Mouse (Mus musculus): Measurements from ENCODE around the gene Gcsh. TPM values are rescaled to one million over a fixed set of nuclear protein-coding genes. Genes with fewer than 3 reads are reported as not detected.

The Gcsh gene
- total and polyA plus RNA-seq, 3 experiments, result 77.1 to 137 TPM; not detected in 1

DNA sequence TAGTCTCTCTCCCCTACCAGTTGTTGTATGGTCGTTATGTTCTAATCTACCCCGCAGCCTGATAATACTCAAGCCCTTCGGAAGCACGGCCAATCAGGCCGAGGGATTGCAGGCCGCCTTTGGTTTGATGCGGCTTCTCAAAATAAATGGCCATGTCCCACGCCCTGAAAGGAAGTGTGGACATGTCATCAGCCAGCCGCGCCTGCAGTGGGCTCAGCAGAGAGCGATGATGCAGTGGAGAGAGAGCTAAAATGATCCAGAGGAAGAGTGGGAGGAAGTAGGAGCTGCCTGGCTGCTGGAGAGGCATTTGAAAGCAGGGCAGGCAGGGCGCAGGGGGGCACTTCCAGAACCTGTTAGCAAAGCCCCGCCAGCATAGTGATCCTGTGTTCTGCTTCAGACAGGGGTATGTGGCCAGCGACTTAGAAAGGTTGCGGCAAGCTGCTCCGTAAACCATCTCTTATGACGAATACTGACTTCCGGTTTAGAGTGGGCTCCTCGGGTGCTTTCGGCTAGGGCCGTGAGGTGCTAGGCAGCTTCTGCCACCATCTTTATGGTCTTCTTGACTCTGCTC lies 47.0 kb downstream of the Gcsh start (continued):
- TF ChIP-seq ETS1 (IDR thresholded peaks at IDR 0.05; ENCODE audit: low read depth, low read length) (no peak), UBTF (IDR thresholded peaks at IDR 0.05; ENCODE audit: borderline replicate concordance, insufficient read depth, low read depth, low read length) (no peak), GABPA (IDR thresholded peaks at IDR 0.05; ENCODE audit: low read depth, low read length) (no peak), CHD1 (IDR thresholded peaks at IDR 0.05; ENCODE audit: low read depth, low read length) (no peak), SMC3 (IDR thresholded peaks at IDR 0.05; ENCODE audit: low read depth, low read length) (no peak), ELF1 (IDR thresholded peaks at IDR 0.05; ENCODE audit: low read depth, low read length) (peak; percentile 39; the same call in 1 of the 2 replicates)

GRCm38 (mm10) chr8:116945169-116945910 lies 48.0 kb downstream of the Gcsh start:
- peak; percentile 66 for DNase-seq (ENCODE audit: low read depth, low spot score)
- no peaks in the 10 kb centered on the region for H3K27me3 ChIP-seq (ENCODE audit: control insufficient read depth in 1 of 2, insufficient read depth in 2 of 2, low read length in 2 of 2)
- no peaks in the 10 kb centered on the region for H3K9me3 ChIP-seq (replicated peaks; ENCODE audit: insufficient read depth, low read length)
- peaks cover 2 to 33% of the 10 kb centered on the region in 2 experiments for H3K4me1 ChIP-seq (ENCODE audit: control insufficient read depth in 1 of 2, insufficient read depth in 2 of 2, low read length in 2 of 2)
- peak overlapping the region; percentile 88 for H3K27ac ChIP-seq (ENCODE audit: control insufficient read depth, low read depth, low read length)
- H3K79me2 ChIP-seq (ENCODE audit: control insufficient read depth, insufficient read depth, low read length, poor library complexity), result peaks cover 35% of the 10 kb centered on the region
- H3K36me3 ChIP-seq (ENCODE audit: control insufficient read depth in 1 of 2, insufficient read depth in 2 of 2, low read length in 2 of 2), result peaks cover 0 to 30% of the 10 kb centered on the region in 2 experiments; a peak in 2 of 4 replicates
- H3K4me3 ChIP-seq (ENCODE audit: control insufficient read depth in 1 of 2, insufficient read depth in 1 of 2, low read depth in 2 of 2, low read length in 2 of 2), result peak overlapping the region; percentile 56 to 77; a peak in 1 of 4 replicates
- peak overlapping the region; percentile 68 for H3K9ac ChIP-seq (ENCODE audit: control insufficient read depth, low read depth, low read length, poor library complexity, severe bottlenecking)
- peak; percentile 48; the same call in 1 of the 2 replicates for TF ChIP-seq SIN3A (IDR thresholded peaks at IDR 0.05; ENCODE audit: low read length)
- no peak for TF ChIP-seq BHLHE40 (IDR thresholded peaks at IDR 0.05; ENCODE audit: borderline replicate concordance, low read depth, low read length)
- peak; percentile 77 for TF ChIP-seq TCF12 (IDR thresholded peaks at IDR 0.05; ENCODE audit: low read depth, low read length)
- peak; percentile 91 for TF ChIP-seq TAL1 (IDR thresholded peaks at IDR 0.05; ENCODE audit: low read length)
- no peak for TF ChIP-seq E2F4 (IDR thresholded peaks at IDR 0.05; ENCODE audit: borderline replicate concordance, low read depth, low read length)
- TF ChIP-seq USF2 (IDR thresholded peaks at IDR 0.05; ENCODE audit: borderline replicate concordance in 1 of 2, insufficient read depth in 1 of 2, low read depth in 1 of 2, low read length in 2 of 2), result no peak
- TF ChIP-seq MAX (IDR thresholded peaks at IDR 0.05; ENCODE audit: low read length), result no peak
- TF ChIP-seq RAD21 (IDR thresholded peaks at IDR 0.05; ENCODE audit: low read depth, low read length), result no peak
- TF ChIP-seq USF1 (IDR thresholded peaks at IDR 0.05; ENCODE audit: low read depth, low read length), result peak; percentile 65
- TF ChIP-seq MXI1 (IDR thresholded peaks at IDR 0.05; ENCODE audit: low read depth, low read length), result no peak; the same call in 1 of the 2 replicates
- no peak for TF ChIP-seq GABPA (IDR thresholded peaks at IDR 0.05; ENCODE audit: low read depth, low read length)
- no peak for TF ChIP-seq UBTF (IDR thresholded peaks at IDR 0.05; ENCODE audit: borderline replicate concordance, insufficient read depth, low read depth, low read length)
- TF ChIP-seq TBP (IDR thresholded peaks at IDR 0.05; ENCODE audit: low read depth, low read length), result no peak
- TF ChIP-seq JUND (IDR thresholded peaks at IDR 0.05; ENCODE audit: low read depth, low read length), result no peak
- TF ChIP-seq RCOR1 (IDR thresholded peaks at IDR 0.05; ENCODE audit: low read depth, low read length), result peak; percentile 43; the same call in 1 of the 2 replicates
- TF ChIP-seq CHD1 (IDR thresholded peaks at IDR 0.05; ENCODE audit: low read depth, low read length), result no peak
- no peak for TF ChIP-seq POLR2AphosphoS2 (IDR thresholded peaks at IDR 0.05; ENCODE audit: low read length)
- no peak for TF ChIP-seq MAZ (IDR thresholded peaks at IDR 0.05; ENCODE audit: low read depth, low read length)
- no peak for TF ChIP-seq MYC (IDR thresholded peaks at IDR 0.05; ENCODE audit: low read depth, low read length)
- TF ChIP-seq HCFC1 (IDR thresholded peaks at IDR 0.05; ENCODE audit: low read depth, low read length), result no peak
- TF ChIP-seq MYB (IDR thresholded peaks at IDR 0.05; ENCODE audit: low read depth, low read length), result peak; percentile 48; the same call in 1 of the 2 replicates
- TF ChIP-seq MAFK (IDR thresholded peaks at IDR 0.05; ENCODE audit: borderline replicate concordance, low read depth, low read length), result no peak
- TF ChIP-seq POLR2AphosphoS5 (IDR thresholded peaks at IDR 0.05; ENCODE audit: borderline replicate concordance, low read depth, low read length), result no peak
- TF ChIP-seq NELFE (IDR thresholded peaks at IDR 0.05; ENCODE audit: low read depth, low read length), result no peak
- peak; percentile 78 for TF ChIP-seq GATA1 (IDR thresholded peaks at IDR 0.05; ENCODE audit: low read depth, low read length)
- no peak for TF ChIP-seq ELF1 (IDR thresholded peaks at IDR 0.05; ENCODE audit: low read depth, low read length)
- TF ChIP-seq KAT2A (conservative IDR thresholded peaks at IDR 0.05; ENCODE audit: low read depth, low read length), result no peak
- TF ChIP-seq MEF2A (IDR thresholded peaks at IDR 0.05; ENCODE audit: extremely low read depth, insufficient replicate concordance, low read depth, low read length, poor library complexity, severe bottlenecking), result no peak
- no peak for TF ChIP-seq NRF1 (IDR thresholded peaks at IDR 0.05; ENCODE audit: insufficient read depth, low read depth, low read length, poor library complexity, severe bottlenecking)
- TF ChIP-seq CHD2 (IDR thresholded peaks at IDR 0.05; ENCODE audit: low read length), result no peak

Data from MEL (cell line).